Mouse (Mus musculus): ENCODE results near the gene Rwdd3.

- TF ChIP-seq CTCF (IDR thresholded peaks at IDR 0.05) (no peak), EP300 (IDR thresholded peaks at IDR 0.05) (no peak)
Measured at GRCm38 (mm10) chr3:121189199-121189598, 17.7 kb upstream of the Rwdd3 start.

All from lung, postnatal 0 days (tissue).